Mouse (Mus musculus): ENCODE data around the gene Gjd3.
A peak's percentile ranks its signal among the peaks of the same experiment; 100 is the strongest.

Gene Gjd3

DNA sequence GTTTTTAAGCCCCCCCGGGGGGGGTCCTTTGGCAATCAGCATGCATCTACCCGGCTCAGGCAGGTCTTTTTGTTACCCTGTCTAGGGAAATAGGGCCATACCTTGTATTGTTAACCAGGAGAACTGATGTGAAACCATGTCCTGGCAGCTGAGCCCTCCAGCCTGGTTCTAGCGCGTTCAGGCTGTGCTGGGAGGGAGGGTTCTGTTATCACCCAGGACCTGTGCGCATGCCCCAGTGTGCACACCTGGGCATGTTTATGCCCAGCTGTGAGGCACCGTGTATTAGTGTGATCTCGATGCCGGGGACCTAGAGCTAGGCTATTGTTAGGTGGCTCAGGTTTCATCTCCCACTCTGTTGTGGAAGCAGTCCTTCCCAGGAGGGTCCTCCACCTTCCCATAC is 21.1 kb downstream of the Gjd3 start:
- DNase-seq: no peak

- peak; percentile 71 for DNase-seq
These were observed 21.7 kb downstream of the Gjd3 start for GRCm38 (mm10) chr11:98961051-98961592.

DNA sequence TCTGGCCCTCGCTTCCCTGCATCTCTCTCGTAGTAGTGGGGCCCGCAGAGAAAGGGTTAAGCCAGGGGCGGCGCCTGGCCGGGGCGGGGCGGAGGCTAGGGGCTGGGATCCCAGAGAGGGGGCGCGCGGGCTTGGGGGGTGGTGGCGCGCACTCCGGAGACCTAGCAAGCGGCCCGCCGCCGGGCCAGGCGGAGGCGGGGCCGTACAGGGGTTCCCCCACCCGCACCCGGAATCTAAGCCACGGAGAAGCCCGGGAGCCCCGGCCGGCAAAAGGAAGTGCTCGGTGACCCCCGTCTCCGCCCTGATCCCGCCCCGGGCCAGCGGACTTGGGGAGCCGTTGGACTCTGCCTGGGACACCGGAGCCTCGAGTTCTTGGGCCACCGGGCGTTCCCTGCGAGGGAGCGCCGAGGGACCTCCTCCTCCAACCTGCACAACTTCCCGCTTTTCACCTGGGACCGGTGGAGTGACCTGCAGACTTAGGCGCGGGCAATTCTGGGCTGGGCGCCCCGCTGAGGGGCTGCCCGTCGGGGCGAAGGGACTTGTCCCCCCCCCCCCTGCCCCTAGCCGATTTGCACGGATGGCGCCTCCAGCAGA is 22.4 kb downstream of the Gjd3 start:
- peak; percentile 94 for DNase-seq

- peak; percentile 92 for DNase-seq
These were observed 23.1 kb downstream of the Gjd3 start for GRCm38 (mm10) chr11:98959437-98960312.

DNA sequence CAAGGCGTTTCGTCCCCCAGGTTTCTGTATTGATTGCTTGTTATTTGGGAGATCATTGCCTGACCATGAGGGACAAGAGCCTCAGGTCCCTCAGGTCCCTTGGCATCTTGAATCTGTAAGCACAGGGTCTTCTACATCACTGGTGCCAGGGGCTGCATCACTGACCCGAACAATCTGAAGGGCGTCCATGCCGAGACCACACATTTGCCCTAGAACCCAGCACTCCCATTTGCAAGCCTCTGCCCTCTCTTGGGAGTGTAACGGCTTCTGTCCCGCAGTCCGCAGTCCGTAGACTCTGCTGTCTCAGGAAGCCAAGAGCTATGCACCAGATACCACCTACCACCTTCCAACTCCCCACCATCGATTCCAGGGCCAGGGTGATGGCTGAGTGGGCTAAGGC is 26.5 kb downstream of the Gjd3 start:
- no peak for DNase-seq

DNA sequence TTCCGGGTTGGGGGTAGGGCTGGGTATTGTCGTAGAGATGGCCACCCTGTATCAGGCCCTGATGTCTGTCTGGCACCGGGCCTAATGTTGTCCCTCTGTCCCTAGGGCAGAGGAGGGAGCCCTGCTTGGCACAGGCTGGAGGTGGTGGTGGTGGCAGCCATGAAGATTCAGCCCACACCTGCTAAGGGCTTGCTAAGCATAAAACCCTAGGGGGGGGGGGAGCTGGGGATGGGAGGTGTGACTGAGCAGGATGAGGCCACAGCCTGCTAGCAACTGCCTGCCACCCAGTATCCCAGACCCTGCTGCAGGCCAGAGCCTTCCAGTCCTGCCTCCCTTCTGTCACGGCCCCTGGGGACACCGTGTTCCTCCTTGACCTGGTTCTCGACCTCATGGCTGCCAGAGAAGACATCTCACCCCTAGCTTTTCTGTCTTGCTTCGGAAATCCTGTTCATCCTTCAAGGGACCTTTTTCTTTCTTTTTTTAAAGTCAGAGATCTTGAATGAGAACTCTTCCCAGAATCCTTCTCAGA is 27.0 kb downstream of the Gjd3 start:
- peak; percentile 50 for DNase-seq

DNA sequence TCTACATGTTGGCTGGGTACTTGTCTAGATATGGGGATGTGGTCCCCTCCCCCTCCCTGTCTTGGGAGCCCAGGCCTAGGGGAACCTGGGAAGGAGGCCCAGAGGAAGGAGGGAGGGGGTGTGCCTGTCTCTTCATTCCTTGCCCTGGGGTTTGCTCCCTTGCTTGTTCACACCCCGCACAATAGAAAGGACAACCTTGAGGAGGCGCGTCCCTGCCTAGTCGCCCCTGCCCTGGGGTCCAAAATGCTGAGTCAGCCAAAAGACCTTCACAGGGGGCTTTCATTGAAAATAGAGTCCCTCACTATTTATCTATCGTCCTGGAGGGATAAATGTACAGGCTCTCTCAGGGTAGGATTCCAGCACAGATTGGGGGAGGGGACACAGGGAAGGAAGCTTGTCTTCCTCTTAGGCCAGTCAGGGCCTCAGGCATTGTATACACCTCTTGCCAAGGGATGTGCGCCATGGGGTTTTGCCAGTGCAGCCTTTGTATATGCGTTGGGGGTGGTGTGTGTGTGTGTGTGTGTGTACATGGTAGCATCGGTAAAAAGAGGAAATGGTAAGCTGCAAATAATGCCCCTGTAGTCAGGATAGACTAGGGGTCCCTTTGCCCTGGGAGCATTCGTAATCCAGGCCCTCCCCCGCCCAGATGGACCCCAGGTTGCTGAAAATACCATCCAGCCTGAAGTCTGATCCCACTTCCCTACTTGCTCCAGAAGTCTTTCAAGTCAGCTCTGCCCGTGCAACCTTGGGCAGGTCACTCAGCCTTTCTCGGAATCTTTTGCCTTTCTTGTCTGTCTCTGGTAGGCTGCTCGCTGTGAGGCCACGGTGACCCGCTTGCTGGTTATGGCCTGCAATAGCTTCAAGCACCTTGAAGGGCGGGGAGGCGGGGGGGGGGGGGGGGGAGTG is 27.8 kb downstream of the Gjd3 start:
- peak; percentile 67 for DNase-seq

GRCm38 (mm10) chr11:98954373-98954772 is 28.4 kb downstream of the Gjd3 start:
- DNase-seq: peak; percentile 92

DNA sequence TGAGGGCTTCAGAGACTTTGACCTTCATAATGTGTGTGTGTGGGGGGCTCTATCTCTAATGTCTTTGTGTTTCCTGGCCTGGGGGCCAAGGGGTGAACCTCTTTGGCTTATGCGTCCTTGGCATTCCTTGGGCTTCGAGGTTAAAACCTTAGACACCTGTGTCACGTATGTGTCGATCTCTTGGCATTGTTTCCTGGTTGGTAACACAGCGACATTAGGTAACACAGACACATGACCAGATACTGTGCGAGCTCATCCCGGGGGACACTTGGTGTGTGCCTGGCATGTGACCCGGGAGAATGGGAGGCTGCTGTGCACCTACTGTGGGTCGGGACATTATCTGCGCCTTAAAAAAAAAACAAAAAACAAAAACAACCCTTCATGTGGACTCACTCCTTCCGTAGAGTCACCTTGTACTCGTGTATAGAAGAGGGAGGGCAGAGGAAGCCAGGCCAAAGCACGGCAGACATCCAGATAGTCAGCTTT is 28.9 kb downstream of the Gjd3 start:
- no peak for DNase-seq

GRCm38 (mm10) chr11:98953361-98953760 is 29.5 kb downstream of the Gjd3 start:
- no peak for DNase-seq

- no peak for DNase-seq
These were observed 30.1 kb downstream of the Gjd3 start for GRCm38 (mm10) chr11:98952736-98953135.

GRCm38 (mm10) chr11:98952111-98952510 is 30.7 kb downstream of the Gjd3 start:
- DNase-seq: no peak

DNA sequence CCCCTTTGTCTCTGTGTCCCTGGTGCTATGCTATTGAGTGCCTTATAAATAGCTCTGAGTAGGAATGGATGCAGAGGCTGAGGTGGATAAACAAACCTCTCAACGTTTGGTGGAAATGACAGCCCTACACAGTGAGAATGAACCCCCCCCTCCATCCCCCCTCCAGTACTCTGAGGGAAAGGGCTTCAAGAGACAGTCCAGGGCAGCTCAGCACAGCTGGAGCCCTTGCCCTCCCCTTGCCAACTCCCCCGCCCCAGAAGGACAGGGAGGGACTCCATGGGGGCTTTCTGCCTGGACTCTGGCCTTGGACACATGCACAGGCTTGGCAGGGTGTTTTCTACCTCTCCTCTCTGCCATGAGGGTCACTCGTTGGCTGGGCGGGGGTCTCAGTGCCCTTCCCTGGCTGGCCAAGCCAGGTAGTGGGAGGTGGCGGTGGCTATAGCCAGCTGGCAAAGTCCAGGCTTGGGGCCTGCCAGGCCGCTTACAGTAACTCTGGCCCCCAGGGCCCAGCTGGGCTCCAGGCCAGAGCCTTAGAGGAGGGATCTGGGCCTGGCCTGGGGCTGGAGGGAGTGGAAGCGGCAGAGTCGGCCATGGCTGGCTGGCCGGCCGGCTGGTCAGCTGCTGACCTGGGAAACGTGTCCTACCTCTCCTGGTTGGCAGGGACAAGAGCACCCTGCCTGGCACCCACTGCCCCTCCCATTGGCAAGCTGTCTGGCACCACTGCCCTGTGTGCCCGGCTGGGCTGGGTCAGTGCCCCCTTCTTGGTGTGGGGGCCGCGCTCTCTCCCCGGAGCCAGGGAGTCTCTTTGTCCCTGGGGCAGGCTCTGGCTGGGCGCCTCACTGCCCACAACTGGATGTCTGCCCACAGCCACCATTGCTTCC is 31.6 kb downstream of the Gjd3 start:
- peak; percentile 93 for DNase-seq

DNA sequence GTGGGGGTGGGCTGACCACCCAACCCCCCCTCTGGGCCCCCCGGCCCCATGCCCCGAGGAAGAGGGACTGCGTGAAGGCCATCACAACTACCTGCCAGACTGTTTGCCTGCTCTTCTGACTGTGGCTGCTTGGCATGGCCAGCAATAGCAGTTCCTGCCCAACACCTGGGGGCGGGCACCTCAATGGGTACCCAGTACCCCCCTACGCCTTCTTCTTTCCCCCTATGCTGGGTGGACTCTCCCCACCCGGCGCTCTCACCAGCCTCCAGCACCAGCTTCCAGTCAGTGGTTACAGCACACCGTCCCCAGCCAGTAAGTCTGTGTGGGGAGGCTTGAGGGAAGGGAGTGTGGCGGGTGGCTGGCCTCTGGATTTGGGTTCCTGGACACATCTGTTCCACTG is 32.3 kb downstream of the Gjd3 start:
- DNase-seq: no peak

DNA sequence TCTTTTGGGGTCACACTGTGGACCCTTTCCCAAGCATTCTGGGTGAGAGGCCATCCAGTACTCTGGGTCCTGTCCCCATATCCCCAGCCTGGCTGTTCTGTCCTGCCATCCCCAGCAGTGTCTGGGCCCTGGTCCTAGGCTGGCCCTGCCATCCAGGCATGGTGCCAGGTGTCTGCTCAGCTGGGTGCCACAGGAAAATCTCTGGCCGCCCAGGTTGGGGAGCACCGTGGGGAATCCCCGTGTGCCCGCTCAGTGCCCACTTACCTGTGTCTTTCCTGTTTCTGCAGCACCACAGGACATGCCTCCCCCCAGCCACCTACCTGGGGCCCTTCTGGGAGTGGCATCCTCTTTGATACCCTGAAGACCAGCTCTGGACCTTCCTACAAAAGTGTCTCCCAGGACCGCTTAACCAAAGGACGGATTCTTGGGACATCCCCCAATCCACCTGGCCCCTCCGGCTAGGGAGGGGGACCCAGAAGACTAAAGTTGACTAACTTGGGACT is 32.8 kb downstream of the Gjd3 start:
- DNase-seq: peak; percentile 76

DNA sequence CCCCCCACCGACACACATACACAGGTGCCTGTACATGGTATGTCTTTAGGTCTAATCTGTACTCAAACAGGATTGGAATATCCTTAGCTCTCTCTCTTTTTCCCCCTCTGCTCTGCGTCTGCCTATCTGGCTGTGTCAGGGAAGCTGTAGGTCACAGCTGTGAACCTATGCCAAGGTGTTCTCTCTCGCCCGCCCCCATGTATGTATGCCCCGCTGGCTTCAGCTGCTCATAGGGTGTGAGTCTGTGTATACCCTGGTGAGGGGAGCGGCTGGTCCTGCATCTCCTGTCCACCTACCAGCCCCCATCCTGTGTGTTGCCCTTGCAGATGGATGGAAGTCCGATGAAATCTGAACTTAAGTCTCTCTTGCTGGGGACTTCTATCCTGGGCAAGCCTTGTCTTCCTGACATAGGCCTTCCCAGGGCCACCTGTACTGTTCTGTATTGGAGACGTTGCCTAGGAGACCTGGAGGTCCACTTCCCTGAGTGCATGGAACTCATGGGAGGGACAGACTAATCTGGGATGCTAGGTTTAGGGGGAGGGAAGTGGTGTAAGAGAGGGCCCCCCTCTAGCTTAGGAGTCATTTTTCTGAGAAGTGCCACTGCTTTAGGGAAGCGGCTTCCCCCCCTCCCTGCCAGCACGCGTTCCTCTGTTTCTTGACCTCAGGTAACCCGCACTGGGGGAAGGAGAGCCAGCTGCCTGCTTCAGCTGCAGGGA is 33.4 kb downstream of the Gjd3 start:
- DNase-seq: no peak

DNA sequence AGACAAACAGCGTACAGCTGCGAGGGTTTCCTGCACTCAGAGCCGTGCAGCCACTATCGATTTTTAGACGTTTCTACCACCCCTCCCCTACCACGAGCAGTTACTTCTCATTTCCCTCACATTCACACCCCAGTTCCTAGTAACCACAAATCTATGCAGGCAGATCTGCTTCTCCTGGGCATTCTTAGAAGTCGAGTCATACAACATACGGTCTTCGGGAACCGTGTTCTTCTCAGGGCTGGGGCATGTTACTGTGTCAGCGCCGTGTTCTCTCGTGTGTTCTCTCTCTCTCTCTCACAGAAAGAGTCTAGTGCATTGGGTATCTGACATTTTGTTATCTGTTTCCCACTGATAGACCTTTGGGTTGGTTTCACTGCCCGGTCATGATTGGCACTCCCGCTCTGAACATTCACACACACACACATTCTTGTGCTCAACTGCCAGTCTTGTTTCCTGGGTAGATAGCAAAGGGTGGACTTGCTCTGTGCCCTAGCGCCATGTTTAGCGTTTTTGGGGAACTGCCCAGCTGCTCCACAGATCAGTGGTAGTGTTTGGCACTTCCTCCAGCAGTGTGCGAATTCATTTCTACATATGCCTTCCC is 34.7 kb downstream of the Gjd3 start:
- DNase-seq: no peak

GRCm38 (mm10) chr11:98945605-98945977 is 37.2 kb downstream of the Gjd3 start:
- peak; percentile 87 for DNase-seq

- DNase-seq: peak; percentile 33
These were observed 37.8 kb downstream of the Gjd3 start for GRCm38 (mm10) chr11:98944897-98945604.

Measured in kidney, postnatal 10 days (tissue).